Mouse (Mus musculus): ENCODE measurements around the gene Mrpl23. TPM values are rescaled to one million over a fixed set of nuclear protein-coding genes. Genes with fewer than 3 reads are reported as not detected.

Mrpl23 gene
- total RNA-seq, 2 experiments from 2014 or later: 5.8 to 6.7 TPM

GRCm38 (mm10) chr7:142549941-142550763 is 17.7 kb downstream of the Mrpl23 start:
- DNase-seq (ENCODE audit: extremely low spot score in 1 of 2, low spot score in 1 of 2): peak in 1 of 2 experiments; percentile 15

DNA sequence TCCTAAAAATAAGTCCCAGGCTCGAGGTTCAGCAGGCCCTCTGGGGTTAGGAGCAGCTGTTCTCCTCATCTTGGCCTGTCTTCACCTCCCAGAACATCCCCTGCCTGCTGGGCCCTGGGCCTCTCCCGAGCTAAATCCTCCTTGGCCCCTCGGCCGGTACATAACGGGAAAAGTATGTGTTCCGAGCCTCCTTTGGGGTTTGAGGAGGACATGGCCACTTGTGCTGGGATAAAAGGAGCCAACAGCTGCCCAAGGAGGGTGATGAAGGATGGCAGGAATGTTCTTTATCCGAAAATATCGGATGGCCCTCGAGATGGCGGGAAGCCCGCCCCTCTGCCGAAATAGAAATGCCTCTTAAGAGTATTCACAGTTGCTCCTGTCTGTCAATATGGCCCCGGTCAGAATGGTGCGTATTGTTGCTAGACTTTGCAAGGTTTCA is 18.5 kb downstream of the Mrpl23 start:
- no peak for DNase-seq (ENCODE audit: extremely low spot score in 1 of 2, low spot score in 1 of 2)

DNA sequence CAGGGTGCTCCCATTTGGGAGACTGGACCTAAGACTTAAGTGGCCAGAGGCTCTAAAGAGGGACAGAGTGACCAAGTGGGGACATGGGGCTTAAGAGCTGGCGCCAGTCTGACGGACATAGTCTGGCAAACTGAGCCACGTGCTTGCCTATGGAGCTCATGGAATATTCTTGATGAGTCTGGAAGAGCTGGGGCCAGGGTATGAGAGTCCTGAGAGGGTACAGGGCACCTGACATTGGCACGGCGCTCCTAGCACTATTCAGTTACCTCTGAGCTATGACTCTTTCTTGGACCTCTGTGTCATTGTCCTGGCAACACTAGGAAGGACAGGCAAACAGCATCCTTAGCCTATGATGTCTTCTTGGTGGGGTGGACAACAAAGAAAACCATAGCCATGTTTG is 19.2 kb downstream of the Mrpl23 start:
- DNase-seq (ENCODE audit: extremely low spot score in 1 of 2, low spot score in 1 of 2): no peak

GRCm38 (mm10) chr7:142552591-142553416 is 20.3 kb downstream of the Mrpl23 start:
- DNase-seq (ENCODE audit: extremely low spot score in 1 of 2, low spot score in 1 of 2): no peak

- no peak for DNase-seq (ENCODE audit: extremely low spot score in 1 of 2, low spot score in 1 of 2)
These were observed 21.2 kb downstream of the Mrpl23 start for GRCm38 (mm10) chr7:142553417-142554335.

DNA sequence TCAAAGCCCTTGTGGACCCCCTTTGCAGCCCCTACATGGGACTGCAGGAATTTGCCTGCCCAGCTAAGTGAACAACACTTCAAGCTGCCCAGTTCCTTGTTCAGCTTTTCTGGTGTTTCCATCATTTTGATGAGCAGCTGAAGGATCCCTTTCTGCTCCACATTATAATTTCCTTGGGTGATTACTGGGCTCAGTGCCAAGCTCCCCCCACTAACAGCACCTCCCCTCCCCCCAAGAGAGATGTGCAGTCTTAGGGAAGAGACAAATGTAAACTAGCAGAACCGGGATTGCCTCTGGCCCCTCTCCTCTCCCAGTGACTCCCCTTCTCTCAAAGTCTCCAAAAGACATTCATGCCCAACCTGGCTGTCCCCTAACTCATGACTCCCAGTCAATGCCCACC is 22.1 kb downstream of the Mrpl23 start:
- DNase-seq (ENCODE audit: extremely low spot score in 1 of 2, low spot score in 1 of 2): no peak

DNA sequence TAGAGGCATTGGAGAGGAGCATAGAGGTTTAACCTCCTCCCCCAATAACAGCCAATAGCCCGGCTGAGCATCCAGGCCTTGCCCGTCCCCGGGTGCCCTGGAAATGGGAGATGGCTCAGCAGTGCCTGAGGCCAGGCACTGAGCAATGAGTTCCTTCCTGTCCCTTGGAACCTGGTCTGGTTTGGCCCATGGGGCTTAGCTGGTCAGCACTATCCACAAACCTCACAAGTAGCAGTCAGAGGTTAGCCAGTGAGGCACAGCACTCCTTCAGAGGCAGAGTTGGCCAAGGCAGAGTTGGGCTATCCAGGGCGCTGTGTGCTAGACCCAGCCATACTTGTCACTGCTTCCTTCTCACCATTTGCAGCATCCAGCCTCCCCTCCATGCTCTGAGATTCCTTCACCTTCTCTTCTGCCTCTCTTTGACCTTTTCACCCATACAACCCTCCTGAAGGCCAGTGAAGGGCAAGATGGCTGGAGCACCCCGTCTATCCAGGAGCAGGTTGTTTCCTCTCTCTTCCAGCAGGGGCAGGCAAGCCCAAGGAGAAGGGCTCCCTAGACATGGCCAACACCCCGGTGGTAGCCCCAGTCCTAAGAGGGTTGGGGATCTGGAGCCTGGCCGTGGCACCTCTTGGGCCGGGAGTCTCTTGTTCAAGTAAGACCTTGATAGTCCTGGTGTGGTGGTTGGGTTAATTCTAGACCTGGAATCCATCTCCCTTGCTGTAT is 23.0 kb downstream of the Mrpl23 start:
- no peak for DNase-seq (ENCODE audit: extremely low spot score in 1 of 2, low spot score in 1 of 2)

DNA sequence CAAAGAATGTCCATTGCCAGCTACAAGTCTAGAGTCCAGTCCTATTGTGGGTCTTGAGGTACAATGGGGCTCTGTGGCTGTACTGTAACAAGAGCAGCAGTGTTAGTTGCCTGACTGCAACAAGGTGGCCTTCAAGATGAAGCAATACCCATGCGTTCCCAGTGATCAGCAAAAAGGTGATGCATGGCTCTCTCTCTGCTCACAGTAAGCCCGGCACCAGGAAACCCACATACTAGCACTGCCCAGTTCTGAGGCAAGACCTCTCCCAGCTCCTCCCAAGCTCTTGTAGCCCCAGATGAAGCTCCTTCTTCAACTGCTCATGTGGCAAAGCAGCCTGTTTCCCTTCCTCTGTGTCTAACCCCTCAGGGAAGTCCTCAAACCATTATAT is 23.6 kb downstream of the Mrpl23 start:
- no peak for DNase-seq (ENCODE audit: extremely low spot score in 1 of 2, low spot score in 1 of 2)

GRCm38 (mm10) chr7:142557696-142558095 is 25.2 kb downstream of the Mrpl23 start:
- no peak for DNase-seq (ENCODE audit: extremely low spot score in 1 of 2, low spot score in 1 of 2)

GRCm38 (mm10) chr7:142558511-142559146 is 26.1 kb downstream of the Mrpl23 start:
- DNase-seq (ENCODE audit: extremely low spot score in 1 of 2, low spot score in 1 of 2): no peak

DNA sequence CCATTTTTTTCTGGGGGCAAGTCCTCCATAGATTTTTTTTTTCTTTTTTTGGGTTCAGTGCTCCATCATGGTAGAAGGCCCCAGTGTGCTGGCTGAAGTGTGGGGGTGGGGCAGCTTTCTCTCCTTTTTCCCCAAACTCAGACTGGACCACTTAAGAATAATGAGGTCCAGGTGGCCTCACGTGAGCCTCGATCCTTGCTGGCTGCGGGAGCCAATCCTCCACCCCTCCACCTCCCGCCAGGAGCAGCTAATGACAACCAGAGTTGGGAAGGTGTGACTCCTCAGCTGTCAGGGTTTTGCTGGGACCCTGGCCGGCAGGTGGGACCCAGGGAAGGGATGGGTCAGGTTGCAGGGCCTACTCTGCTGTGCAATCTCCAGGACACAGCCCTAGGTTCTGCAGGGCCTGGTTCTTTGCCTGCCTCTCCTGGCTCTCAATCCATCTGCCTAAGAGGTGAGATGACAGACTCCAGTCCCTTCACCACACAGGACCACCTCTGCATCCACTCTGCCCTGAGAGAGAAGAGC is 27.2 kb downstream of the Mrpl23 start:
- no peak for DNase-seq (ENCODE audit: extremely low spot score in 1 of 2, low spot score in 1 of 2)

DNA sequence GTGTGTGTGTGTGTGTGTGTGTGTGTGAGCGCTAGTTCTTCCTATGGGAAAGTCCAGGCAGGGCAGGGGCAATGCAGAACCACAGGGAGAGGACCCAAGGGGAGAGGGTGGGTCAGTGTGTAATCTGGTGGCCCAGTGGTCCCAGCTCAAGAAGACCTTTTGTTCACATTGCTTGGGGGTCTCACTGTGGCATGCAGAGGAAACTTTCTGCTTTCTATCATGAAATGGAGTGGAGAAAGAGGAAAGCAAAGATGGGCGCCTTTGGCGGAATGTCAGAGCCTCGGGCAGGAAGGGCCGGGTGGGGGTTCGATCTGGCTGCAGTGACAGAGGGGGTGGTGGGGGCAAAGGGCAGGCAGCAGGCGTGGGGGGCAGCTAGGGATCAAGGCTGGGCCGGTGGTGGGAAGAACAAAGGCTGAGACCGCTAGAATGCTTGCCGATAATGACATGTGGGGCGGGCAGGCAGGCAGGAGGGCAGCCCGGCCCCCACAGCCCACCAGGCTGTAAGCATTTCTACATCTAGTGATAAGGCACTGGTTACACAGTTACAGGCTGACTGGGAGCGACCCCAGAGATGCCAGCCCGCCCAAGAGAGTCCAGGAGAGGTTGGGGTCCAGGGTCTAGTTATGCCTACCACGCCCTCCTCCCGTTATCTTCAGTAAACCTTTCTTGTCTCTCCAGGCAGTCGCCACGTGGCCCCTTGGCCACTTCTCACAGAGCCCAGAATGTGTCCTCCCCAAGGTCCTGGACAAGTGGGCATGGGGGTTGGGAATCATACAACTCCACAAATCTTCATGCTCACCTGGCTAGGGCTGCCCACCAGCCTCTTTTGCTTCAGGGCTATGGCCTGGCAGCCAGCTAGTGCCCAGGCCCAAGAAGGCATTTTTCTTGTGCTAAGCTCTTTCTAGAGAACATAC is 28.7 kb downstream of the Mrpl23 start:
- DNase-seq (ENCODE audit: extremely low spot score in 1 of 2, low spot score in 1 of 2): no peak

DNA sequence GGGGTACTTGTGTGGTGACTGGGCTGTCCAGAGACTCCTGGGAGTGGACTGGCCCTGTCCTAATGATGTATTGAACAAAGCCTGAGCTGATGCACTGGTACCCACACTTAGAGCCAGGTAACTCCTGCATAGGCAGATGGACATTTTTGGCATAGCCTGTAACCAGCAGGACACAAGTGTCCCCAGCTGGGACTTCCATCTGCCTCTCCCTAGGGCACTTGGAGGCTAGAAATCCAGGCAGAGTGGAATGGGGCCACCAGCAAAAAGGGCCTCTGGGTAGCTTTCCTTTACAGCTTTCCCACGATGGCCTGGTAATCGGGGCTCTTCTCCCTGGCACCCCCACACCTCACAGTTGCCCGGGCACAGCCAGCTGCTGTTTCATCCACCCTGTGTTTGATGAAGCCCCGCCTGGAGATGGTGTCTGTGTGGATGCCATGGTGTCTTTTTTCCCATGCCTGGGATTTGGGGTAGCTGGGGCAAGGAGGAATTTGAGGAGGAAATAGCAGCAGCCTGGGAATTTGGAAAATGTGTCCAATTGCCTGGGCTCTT is 29.4 kb downstream of the Mrpl23 start:
- peak in 1 of 2 experiments; percentile 21 for DNase-seq (ENCODE audit: extremely low spot score in 1 of 2, low spot score in 1 of 2)

GRCm38 (mm10) chr7:142563168-142563567 is 30.7 kb downstream of the Mrpl23 start:
- DNase-seq (ENCODE audit: extremely low spot score in 1 of 2, low spot score in 1 of 2): no peak

DNA sequence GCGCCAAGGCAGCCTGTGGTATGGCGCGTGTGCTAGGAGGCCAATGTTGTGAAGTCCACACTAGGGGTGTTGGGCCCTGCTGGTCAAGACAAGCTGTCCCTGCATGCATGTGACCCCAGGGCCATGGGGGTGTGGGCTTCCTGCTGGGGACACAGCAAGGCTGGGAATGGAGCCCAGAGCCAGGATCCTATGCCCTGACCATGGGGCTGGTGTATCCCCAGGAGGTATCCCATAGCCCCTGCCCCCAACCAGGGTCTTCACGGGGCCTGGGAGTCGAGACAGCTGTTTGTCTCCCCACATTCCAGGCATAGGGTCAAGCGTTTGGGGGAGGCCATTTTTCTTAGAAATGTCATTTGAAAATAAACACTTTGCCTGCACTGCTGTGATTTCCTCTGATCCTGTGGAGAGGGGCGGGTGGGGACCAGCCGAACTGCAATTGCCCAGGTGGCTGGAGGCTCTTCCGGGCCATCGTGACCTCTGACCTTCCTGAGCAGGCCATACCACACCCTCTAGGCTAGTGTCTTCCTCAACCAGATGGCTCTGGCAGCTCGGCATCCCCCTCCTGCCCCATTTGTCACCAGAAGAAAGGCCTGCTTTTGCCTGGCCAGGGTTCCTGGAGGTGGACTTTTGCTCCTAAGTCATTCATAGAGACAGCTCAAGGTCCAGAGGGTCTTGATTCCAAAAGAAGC is 32.6 kb downstream of the Mrpl23 start:
- DNase-seq (ENCODE audit: extremely low spot score in 1 of 2, low spot score in 1 of 2): no peak

GRCm38 (mm10) chr7:142566512-142566911 is 34.0 kb downstream of the Mrpl23 start:
- DNase-seq (ENCODE audit: extremely low spot score in 1 of 2, low spot score in 1 of 2): no peak

GRCm38 (mm10) chr7:142568985-142569384 is 36.5 kb downstream of the Mrpl23 start:
- no peak for DNase-seq (ENCODE audit: extremely low spot score in 1 of 2, low spot score in 1 of 2)
